Comparison of ENCODE assay signal across 15 mouse cellular contexts in the genomic region with DNA sequence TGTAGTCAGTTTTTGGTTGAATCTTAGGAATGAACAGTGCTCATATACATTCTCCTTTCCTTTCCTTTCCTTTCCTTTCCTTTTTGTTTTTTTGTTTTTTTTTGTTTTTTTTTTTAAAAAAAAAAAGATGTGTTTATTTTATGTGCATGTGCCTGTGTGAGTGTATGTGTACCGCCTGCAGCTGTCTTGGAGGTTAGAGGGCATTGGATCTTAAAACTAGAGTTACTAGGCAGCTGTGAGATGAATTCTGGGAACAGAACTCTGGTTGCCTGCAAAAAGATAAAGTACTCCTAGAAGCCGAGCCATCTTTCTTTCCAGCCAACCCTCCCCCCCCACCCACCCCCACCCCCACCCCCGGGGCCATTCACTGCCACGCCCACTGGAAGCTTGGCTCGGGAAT.
"Had no signal": no experiment of that assay in that cellular context is flagged by ENCODE, and none has a peak within 500 bp of the region (broad histone marks: within the 10 kb centered on the region; RNA-seq: fewer than 3 reads in every experiment).

No protein-coding gene starts in this region.

- H3K4me1 ChIP-seq: neural tube, embryonic 15.5 days; stomach, embryonic 15.5 days had no signal

- H3K4me3 ChIP-seq: neural tube, embryonic 15.5 days; stomach, embryonic 15.5 days had no signal

- H3K36me3 ChIP-seq: neural tube, embryonic 15.5 days; stomach, embryonic 15.5 days had no signal

- H3K9ac ChIP-seq: neural tube, embryonic 15.5 days; stomach, embryonic 15.5 days had no signal

- H3K4me2 ChIP-seq: neural tube, embryonic 15.5 days; stomach, embryonic 15.5 days had no signal

- H3K27ac ChIP-seq: neural tube, embryonic 15.5 days; stomach, embryonic 15.5 days; stomach, postnatal 0 days had no signal

- DNase-seq: retina, postnatal 1 day; right cerebral cortex, adult 18-20 months; right cerebral cortex, postnatal 14 days; right cerebral cortex, postnatal 25 days; right cerebral cortex, postnatal 4 days; spleen, adult 18-20 months; thymus, adult 18-20 months; thymus, adult 2 months; thymus, postnatal 14 days; thymus, postnatal 25 days; thymus, postnatal 36 days; thymus, postnatal 4 days had no signal

- H3K9me3 ChIP-seq: stomach, embryonic 15.5 days had no signal

- H3K27me3 ChIP-seq: neural tube, embryonic 15.5 days; stomach, embryonic 15.5 days had no signal
